In genomic region chr1:45627840-45628239, GRCm38 (mm10) we compare ENCODE assay signal across 8 mouse cellular contexts.
A peak's percentile ranks its signal among the peaks of the same experiment; 100 is the strongest.
DNase-seq lines count a peak whose midpoint lies in the region; ATAC-seq and TF ChIP-seq lines count a peak whose summit lies in the region.

No protein-coding gene starts in this region.

- no peaks in the 10 kb centered on the region for H3K9me3 ChIP-seq in hindbrain, embryonic 11.5 days (ENCODE audit: control insufficient read depth, low read length)
- H3K9me3 ChIP-seq in hindbrain, embryonic 12.5 days (replicated peaks) = peaks cover 7% of the 10 kb centered on the region
- peaks cover 9% of the 10 kb centered on the region for H3K9me3 ChIP-seq in E14TG2a.4 (ENCODE audit: low read length)

- 20% methylated on average over 2 of the region's 2 CpGs for WGBS in hindbrain, embryonic 11.5 days
- 20% methylated on average over 2 of the region's 2 CpGs for WGBS in hindbrain, embryonic 12.5 days

- no peak overlapping the region for H3K4me3 ChIP-seq in hindbrain, embryonic 11.5 days (ENCODE audit: low read depth, low read length)
- H3K4me3 ChIP-seq in hindbrain, embryonic 12.5 days = no peak overlapping the region
- H3K4me3 ChIP-seq in E14TG2a.4 (replicated peaks; ENCODE audit: low read length) = no peak overlapping the region

- no peak overlapping the region for H3K9ac ChIP-seq in hindbrain, embryonic 11.5 days (ENCODE audit: low read depth, low read length)
- no peak overlapping the region for H3K9ac ChIP-seq in hindbrain, embryonic 12.5 days

- no peaks in the 10 kb centered on the region for H3K4me1 ChIP-seq in hindbrain, embryonic 11.5 days (replicated peaks; ENCODE audit: control insufficient read depth, insufficient read depth, low read length)
- no peaks in the 10 kb centered on the region for H3K4me1 ChIP-seq in hindbrain, embryonic 12.5 days
- no peaks in the 10 kb centered on the region for H3K4me1 ChIP-seq in E14TG2a.4 (replicated peaks; ENCODE audit: low read depth, low read length)

- peak; percentile 56 for ATAC-seq in hindbrain, embryonic 11.5 days (ENCODE audit: low FRiP score)
- ATAC-seq in hindbrain, embryonic 12.5 days (ENCODE audit: low FRiP score) = no peak
- ATAC-seq in granulocyte monocyte progenitor cell, adult 5-6 weeks (replicated peaks; ENCODE audit: poor library complexity, severe bottlenecking) = no peak

- H3K27ac ChIP-seq in hindbrain, embryonic 11.5 days (ENCODE audit: low read depth, low read length) = no peak overlapping the region
- no peak overlapping the region for H3K27ac ChIP-seq in hindbrain, embryonic 12.5 days

- DNase-seq in hindbrain, embryonic 11.5 days (ENCODE audit: low spot score) = peak; percentile 58
- DNase-seq in c-Kit-positive CD71-positive TER-119-negative erythroid progenitor cells, embryonic 14.5 days (ENCODE audit: low read depth) = peak; percentile 1
- DNase-seq in heart, postnatal 4 days = peak; percentile 67
- DNase-seq in lung, adult 18-20 months = peak; percentile 23 to 35
- peak; percentile 10 to 46 for DNase-seq in urinary bladder, postnatal 36 days (ENCODE audit: low spot score in 2 of 2)

- no peak overlapping the region for H3K4me2 ChIP-seq in hindbrain, embryonic 11.5 days (replicated peaks; ENCODE audit: low read depth, low read length)
- no peak overlapping the region for H3K4me2 ChIP-seq in hindbrain, embryonic 12.5 days (replicated peaks)

- TF ChIP-seq CTCF in E14TG2a.4 (conservative IDR thresholded peaks at IDR 0.05; ENCODE audit: low read length) = peak; percentile 27

- no peaks in the 10 kb centered on the region for H3K36me3 ChIP-seq in hindbrain, embryonic 11.5 days (ENCODE audit: control insufficient read depth, insufficient read depth, low read length)
- no peaks in the 10 kb centered on the region for H3K36me3 ChIP-seq in hindbrain, embryonic 12.5 days
- no peaks in the 10 kb centered on the region for H3K36me3 ChIP-seq in E14TG2a.4 (ENCODE audit: insufficient read depth, low read length)

- no peaks in the 10 kb centered on the region for H3K27me3 ChIP-seq in hindbrain, embryonic 11.5 days (ENCODE audit: control insufficient read depth, insufficient read depth, low read length)
- no peaks in the 10 kb centered on the region for H3K27me3 ChIP-seq in hindbrain, embryonic 12.5 days
- H3K27me3 ChIP-seq in E14TG2a.4 (ENCODE audit: insufficient read depth, low read length) = no peaks in the 10 kb centered on the region

Comparison
In these comparisons a context has a peak if more than half of its experiments do, and no peak if none do; other contexts are left out.
1. DNase-seq: peak in every context shown above with its lines; median percentile 67 in heart, postnatal 4 days; 58 in hindbrain, embryonic 11.5 days; 29 in lung, adult 18-20 months; 28 in urinary bladder, postnatal 36 days; 1 in c-Kit-positive CD71-positive TER-119-negative erythroid progenitor cells, embryonic 14.5 days.